Mouse (Mus musculus) hindbrain, embryonic 12.5 days (tissue): ENCODE data around the gene Fam196b. TPM values are rescaled to one million over a fixed set of nuclear protein-coding genes. Genes with fewer than 3 reads are reported as not detected.

ENCODE experiments used
- ATAC-seq: fragments of 200-750 bp; cut with Nextera tagmentation; 2 replicates; pipeline ENCODE4 v1.8.0; 2017; ENCODE audit warnings: moderate TSS enrichment; ENCODE audit not compliant: low FRiP score
- H3K27ac ChIP-seq: fragments of 300-500 bp; sonication (generic); 2 replicates; pipeline ENCODE4 v1.5.1; 2016; ENCODE audit warnings: mild to moderate bottlenecking
- H3K27me3 ChIP-seq: fragments of 300-500 bp; sonication (generic); 2 replicates; pipeline ENCODE4 v1.6.1; 2016; ENCODE audit warnings: mild to moderate bottlenecking
- H3K36me3 ChIP-seq: fragments of 300-500 bp; sonication (generic); 2 replicates; pipeline ENCODE4 v1.6.1; 2016; ENCODE audit warnings: mild to moderate bottlenecking
- H3K4me1 ChIP-seq: fragments of 300-500 bp; sonication (generic); 2 replicates; pipeline ENCODE4 v1.6.1; 2016
- H3K4me2 ChIP-seq: fragments of 300-500 bp; sonication (generic); replicated peaks from 2 replicates; pipeline ENCODE4 v1.6.1; 2016; ENCODE audit warnings: mild to moderate bottlenecking
- H3K4me3 ChIP-seq: fragments of 300-500 bp; sonication (generic); 2 replicates; pipeline ENCODE4 v1.5.1; 2016; ENCODE audit warnings: mild to moderate bottlenecking
- H3K9ac ChIP-seq: fragments of 300-500 bp; sonication (generic); 2 replicates; pipeline ENCODE4 v1.6.1; 2016; ENCODE audit warnings: mild to moderate bottlenecking, moderate library complexity
- H3K9me3 ChIP-seq: fragments of 300-500 bp; sonication (generic); replicated peaks from 2 replicates; pipeline ENCODE4 v1.6.1; 2016; ENCODE audit warnings: mild to moderate bottlenecking
- WGBS: fragments of 180-500 bp; shearing (Covaris S2); methylation state at CpG from one replicate; pipeline ENCODE4 v1.1.7; 2016; 5-methylcytosine and 5-hydroxymethylcytosine counted together
- polyA plus RNA-seq: library from polyadenylated mRNA; unstranded; fragments of >200 nt; fragmentation: Nextera tagmentation; extraction: Ambion mirVana; gene quantifications from 2 replicates; pipeline ENCODE4 v1.2.1, GENCODE M21; 2016

Fam196b gene
- polyA plus RNA-seq, 1 experiment from 2014 or later: 2.7 TPM

- H3K4me2 ChIP-seq: no peak overlapping the region
- no peak overlapping the region for H3K27ac ChIP-seq
- H3K4me3 ChIP-seq: no peak overlapping the region
- no peak overlapping the region for H3K9ac ChIP-seq
- H3K27me3 ChIP-seq: no peaks in the 10 kb centered on the region
- H3K4me1 ChIP-seq: peaks cover 7% of the 10 kb centered on the region
- H3K36me3 ChIP-seq: no peaks in the 10 kb centered on the region
- H3K9me3 ChIP-seq: no peaks in the 10 kb centered on the region
- WGBS: 61% methylated on average over 6 of the region's 6 CpGs
- no peak for ATAC-seq
These were observed 106.4 kb downstream of the Fam196b start for GRCm38 (mm10) chr11:34421061-34421460.

- ATAC-seq: no peak
- H3K4me2 ChIP-seq: no peak overlapping the region
- H3K36me3 ChIP-seq: no peaks in the 10 kb centered on the region
- no peak overlapping the region for H3K4me3 ChIP-seq
- no peaks in the 10 kb centered on the region for H3K9me3 ChIP-seq
- no peak overlapping the region for H3K9ac ChIP-seq
- no peaks in the 10 kb centered on the region for H3K4me1 ChIP-seq
- no peak overlapping the region for H3K27ac ChIP-seq
- 83% methylated on average over 1 of the region's 1 CpGs for WGBS
- H3K27me3 ChIP-seq: no peaks in the 10 kb centered on the region
These were observed 109.9 kb downstream of the Fam196b start for GRCm38 (mm10) chr11:34424546-34424945.

GRCm38 (mm10) chr11:34427212-34427611 lies 112.6 kb downstream of the Fam196b start:
- H3K27me3 ChIP-seq: no peaks in the 10 kb centered on the region
- H3K4me2 ChIP-seq: no peak overlapping the region
- no peak overlapping the region for H3K27ac ChIP-seq
- no peak overlapping the region for H3K4me3 ChIP-seq
- H3K9ac ChIP-seq: no peak overlapping the region
- ATAC-seq: no peak
- no peaks in the 10 kb centered on the region for H3K9me3 ChIP-seq
- no peaks in the 10 kb centered on the region for H3K4me1 ChIP-seq
- 91% methylated on average over 5 of the region's 5 CpGs for WGBS
- H3K36me3 ChIP-seq: no peaks in the 10 kb centered on the region

GRCm38 (mm10) chr11:34430940-34431339 lies 116.3 kb downstream of the Fam196b start:
- Histone ChIP-seq H3K27ac (no peak overlapping the region), H3K4me3 (no peak overlapping the region), H3K27me3 (no peaks in the 10 kb centered on the region), H3K4me1 (no peaks in the 10 kb centered on the region), H3K9me3 (no peaks in the 10 kb centered on the region), H3K9ac (no peak overlapping the region), H3K4me2 (no peak overlapping the region), H3K36me3 (no peaks in the 10 kb centered on the region)
- 67% methylated on average over 4 of the region's 4 CpGs for WGBS
- no peak for ATAC-seq

- H3K4me1 ChIP-seq: no peaks in the 10 kb centered on the region
- no peak for ATAC-seq
- H3K36me3 ChIP-seq: no peaks in the 10 kb centered on the region
- no peak overlapping the region for H3K9ac ChIP-seq
- H3K4me2 ChIP-seq: no peak overlapping the region
- no peaks in the 10 kb centered on the region for H3K27me3 ChIP-seq
- H3K9me3 ChIP-seq: no peaks in the 10 kb centered on the region
- H3K4me3 ChIP-seq: no peak overlapping the region
- WGBS: 68% methylated on average over 5 of the region's 5 CpGs
- H3K27ac ChIP-seq: no peak overlapping the region
These were observed 116.7 kb downstream of the Fam196b start for GRCm38 (mm10) chr11:34431371-34431770.

GRCm38 (mm10) chr11:34431978-34432377 lies 117.4 kb downstream of the Fam196b start:
- ATAC-seq: no peak
- Histone ChIP-seq H3K27ac (no peak overlapping the region), H3K36me3 (no peaks in the 10 kb centered on the region), H3K27me3 (no peaks in the 10 kb centered on the region), H3K4me3 (no peak overlapping the region), H3K9ac (no peak overlapping the region), H3K4me2 (no peak overlapping the region), H3K4me1 (no peaks in the 10 kb centered on the region), H3K9me3 (no peaks in the 10 kb centered on the region)
- WGBS: 69% methylated on average over 2 of the region's 2 CpGs

GRCm38 (mm10) chr11:34437446-34437845 lies 122.8 kb downstream of the Fam196b start:
- Histone ChIP-seq H3K4me1 (no peaks in the 10 kb centered on the region), H3K36me3 (no peaks in the 10 kb centered on the region), H3K9me3 (no peaks in the 10 kb centered on the region), H3K9ac (no peak overlapping the region), H3K4me2 (no peak overlapping the region), H3K27me3 (no peaks in the 10 kb centered on the region), H3K4me3 (no peak overlapping the region), H3K27ac (no peak overlapping the region)
- ATAC-seq: no peak
- WGBS: 67% methylated on average over 1 of the region's 1 CpGs

- Histone ChIP-seq H3K9ac (no peak overlapping the region), H3K4me1 (no peaks in the 10 kb centered on the region), H3K27ac (no peak overlapping the region), H3K9me3 (no peaks in the 10 kb centered on the region), H3K27me3 (no peaks in the 10 kb centered on the region), H3K36me3 (no peaks in the 10 kb centered on the region), H3K4me2 (no peak overlapping the region), H3K4me3 (no peak overlapping the region)
- no peak for ATAC-seq
- 66% methylated on average over 2 of the region's 2 CpGs for WGBS
These were observed 123.8 kb downstream of the Fam196b start for GRCm38 (mm10) chr11:34438429-34438828.

- no peak for ATAC-seq
- whole genome bisulfite sequencing: 45% methylated on average over 4 of the region's 4 CpGs
- no peaks in the 10 kb centered on the region for H3K27me3 ChIP-seq
- H3K36me3 ChIP-seq: no peaks in the 10 kb centered on the region
- no peak overlapping the region for H3K4me3 ChIP-seq
- H3K27ac ChIP-seq: no peak overlapping the region
- H3K9me3 ChIP-seq: no peaks in the 10 kb centered on the region
- no peak overlapping the region for H3K9ac ChIP-seq
- H3K4me2 ChIP-seq: no peak overlapping the region
- no peaks in the 10 kb centered on the region for H3K4me1 ChIP-seq
These were observed 133.3 kb downstream of the Fam196b start for GRCm38 (mm10) chr11:34447891-34448290.

GRCm38 (mm10) chr11:34449944-34450343 lies 135.3 kb downstream of the Fam196b start:
- Histone ChIP-seq H3K27ac (no peak overlapping the region), H3K36me3 (no peaks in the 10 kb centered on the region)

GRCm38 (mm10) chr11:34467056-34467455 lies 152.4 kb downstream of the Fam196b start:
- no peak overlapping the region for H3K9ac ChIP-seq
- H3K4me2 ChIP-seq: no peak overlapping the region
- H3K4me3 ChIP-seq: no peak overlapping the region
- no peaks in the 10 kb centered on the region for H3K36me3 ChIP-seq
- H3K27me3 ChIP-seq: no peaks in the 10 kb centered on the region
- no peak for ATAC-seq
- 59% methylated on average over 1 of the region's 1 CpGs for WGBS
- no peak overlapping the region for H3K27ac ChIP-seq
- no peaks in the 10 kb centered on the region for H3K4me1 ChIP-seq
- no peaks in the 10 kb centered on the region for H3K9me3 ChIP-seq

More at GRCm38 (mm10) chr11:34449944-34450343, 135.3 kb downstream of the Fam196b start:
- H3K4me2 ChIP-seq: no peak overlapping the region
- no peaks in the 10 kb centered on the region for H3K4me1 ChIP-seq
- no peak overlapping the region for H3K9ac ChIP-seq
- H3K27me3 ChIP-seq: no peaks in the 10 kb centered on the region
- no peak overlapping the region for H3K4me3 ChIP-seq
- ATAC-seq: no peak
- no peaks in the 10 kb centered on the region for H3K9me3 ChIP-seq
- WGBS: 90% methylated on average over 4 of the region's 4 CpGs

- Histone ChIP-seq H3K9ac (no peak overlapping the region), H3K4me1 (no peaks in the 10 kb centered on the region), H3K9me3 (no peaks in the 10 kb centered on the region), H3K27ac (no peak overlapping the region), H3K4me2 (no peak overlapping the region), H3K4me3 (no peak overlapping the region), H3K27me3 (no peaks in the 10 kb centered on the region), H3K36me3 (no peaks in the 10 kb centered on the region)
- no peak for ATAC-seq
- 59% methylated on average over 3 of the region's 3 CpGs for WGBS
These were observed 153.9 kb downstream of the Fam196b start for GRCm38 (mm10) chr11:34468571-34468970.

- no peak overlapping the region for H3K4me3 ChIP-seq
- H3K27ac ChIP-seq: no peak overlapping the region
- H3K27me3 ChIP-seq: no peaks in the 10 kb centered on the region
- ATAC-seq: no peak
- no peak overlapping the region for H3K9ac ChIP-seq
- 83% methylated on average over 2 of the region's 2 CpGs for WGBS
- no peak overlapping the region for H3K4me2 ChIP-seq
- no peaks in the 10 kb centered on the region for H3K9me3 ChIP-seq
- no peaks in the 10 kb centered on the region for H3K4me1 ChIP-seq
- no peaks in the 10 kb centered on the region for H3K36me3 ChIP-seq
These were observed 155.2 kb downstream of the Fam196b start for GRCm38 (mm10) chr11:34469792-34470191.
